Mouse (Mus musculus) liver, postnatal 0 days (tissue): ENCODE results near the gene Paqr7.

ENCODE experiments used
- CTCF ChIP-seq: sonication (generic); IDR thresholded peaks from 2 replicates; pipeline ENCODE4 v1.5.1; 2016; ENCODE audit warnings: antibody characterized with exemption, low read depth
- EP300 ChIP-seq: IDR thresholded peaks from 2 replicates; pipeline ENCODE4 v1.6.1; 2016; ENCODE audit warnings: antibody characterized with exemption, low read depth, mild to moderate bottlenecking

DNA sequence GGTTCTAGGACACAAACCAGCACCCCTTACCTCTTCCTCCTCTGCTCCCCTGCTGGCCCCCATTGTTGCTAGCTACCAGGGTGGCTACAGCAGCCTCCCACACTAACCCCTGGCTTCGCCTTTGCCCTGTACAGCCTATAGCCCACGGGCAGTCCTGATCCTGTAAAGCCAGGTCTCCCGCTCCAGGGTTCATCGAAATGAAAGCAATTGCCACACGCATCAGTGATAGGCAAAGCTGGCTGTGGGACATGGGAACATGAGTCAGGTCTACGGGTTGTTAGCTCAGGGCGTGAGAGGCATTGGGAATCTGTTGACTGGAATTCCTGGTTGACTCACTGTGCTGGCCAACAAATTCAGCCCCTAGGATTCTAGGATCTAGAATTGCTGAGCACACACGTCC is 14.1 kb upstream of the Paqr7 start:
- TF ChIP-seq CTCF (no peak), EP300 (no peak)
